Mouse (Mus musculus) adrenal gland, adult 18-20 months (tissue): ENCODE measurements around the gene Clec3a. TPM values are rescaled to one million over a fixed set of nuclear protein-coding genes. Genes with fewer than 3 reads are reported as not detected.

ENCODE experiments used
- DNase-seq, 2 experiments: peaks; one replicate each; pipeline ENCODE4 v3.0.0; 2021 to 2022; ENCODE audit warnings: low spot score in 2 of 2
- total RNA-seq, 2 experiments: library from RNA; stranded (reverse); gene quantifications; 1 replicate in 1 of 2; 2 replicates in 1 of 2; pipeline ENCODE4 v1.2.3; 2021

Clec3a gene
- total RNA-seq, 2 experiments from 2014 or later = not detected

DNA sequence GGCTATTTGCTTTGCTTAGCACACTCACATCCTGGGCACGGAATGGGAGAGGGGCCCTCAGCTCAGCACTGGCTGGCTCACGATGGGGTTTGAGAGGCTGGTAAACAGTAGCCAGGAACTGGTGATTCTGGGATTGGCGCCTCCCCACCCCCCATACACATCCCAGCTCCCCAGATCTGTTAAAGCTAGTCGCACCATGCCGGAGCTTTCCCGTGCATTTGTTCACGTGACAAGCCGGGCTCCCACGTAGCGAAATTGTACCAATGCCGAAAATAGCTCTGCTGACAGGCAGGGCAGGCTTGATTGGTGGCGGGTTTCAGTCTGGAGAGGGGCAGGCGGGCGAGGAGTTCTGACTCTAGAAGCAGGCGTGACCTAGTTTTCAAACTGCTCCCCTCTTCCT, 38.1 kb downstream of the Clec3a start:
- DNase-seq = no peak

DNA sequence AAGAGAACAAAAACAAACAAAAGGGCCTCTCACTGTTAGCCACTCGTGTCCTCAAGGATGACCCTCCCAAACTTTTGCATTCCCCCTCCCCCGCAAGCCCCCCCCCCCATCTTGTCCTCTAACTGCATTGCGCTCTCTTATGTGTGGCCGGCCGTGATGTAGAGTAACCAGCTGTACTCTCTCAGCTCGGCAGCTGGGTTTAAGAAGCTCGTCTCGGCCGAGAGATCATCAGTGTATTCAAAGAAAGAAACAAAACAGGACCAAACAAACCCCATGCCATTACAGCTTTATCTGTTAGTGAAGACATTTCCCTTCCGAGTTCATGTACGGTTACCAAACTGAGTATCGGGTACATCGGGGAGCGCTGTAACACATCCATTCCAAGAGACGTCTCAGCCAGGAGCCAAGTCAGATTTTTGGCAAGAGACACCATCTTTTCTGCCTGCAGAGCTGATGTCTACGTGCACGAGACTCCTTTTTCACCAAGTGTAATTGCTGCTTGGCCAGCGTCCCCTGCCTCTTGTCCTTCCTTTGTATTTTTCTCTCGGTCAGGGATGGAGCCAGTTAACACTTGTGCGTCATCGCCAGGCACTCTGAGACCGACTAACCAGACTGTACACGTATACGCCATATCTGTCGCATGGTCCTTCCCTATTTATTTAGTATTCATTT, 40.4 kb downstream of the Clec3a start:
- no peak for DNase-seq

DNA sequence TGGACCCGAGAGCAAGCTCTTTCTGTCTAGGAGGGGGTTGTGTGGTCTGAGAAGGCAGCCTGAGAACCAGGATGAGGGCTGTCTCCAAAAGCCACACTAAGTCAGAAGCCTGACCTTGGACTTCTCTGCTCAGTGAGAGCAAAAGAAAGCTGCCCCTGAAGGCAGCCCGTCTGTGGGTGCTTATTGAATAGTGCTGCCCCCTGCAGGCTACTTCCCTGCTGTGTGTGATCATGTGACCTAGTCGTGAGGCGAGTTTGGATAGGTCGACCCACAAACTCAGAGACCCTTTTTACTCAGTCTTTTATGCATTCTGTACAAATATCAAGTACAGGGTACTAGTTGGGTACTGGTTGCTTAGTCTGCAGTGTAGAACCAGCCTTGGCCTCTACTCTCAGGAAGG, 42.7 kb downstream of the Clec3a start:
- no peak for DNase-seq

DNA sequence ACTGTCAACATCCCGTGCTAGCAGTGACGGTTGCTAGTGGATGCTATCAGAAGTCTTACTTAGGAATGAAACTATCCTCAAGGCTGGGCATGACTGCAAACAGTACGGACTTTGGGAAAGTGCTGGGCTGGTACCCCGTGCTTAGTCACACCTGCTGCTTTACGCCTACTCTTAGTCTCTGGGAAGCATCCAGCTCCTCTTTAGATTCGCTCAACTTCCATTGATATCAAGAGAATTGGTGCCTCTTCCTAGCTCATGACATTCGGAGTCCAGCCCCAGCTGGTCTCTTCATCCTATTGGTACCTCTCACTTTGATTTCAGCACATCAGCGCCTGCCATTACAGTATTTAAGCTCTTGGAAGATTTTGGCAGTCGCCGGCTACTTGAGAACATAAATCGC, 44.7 kb downstream of the Clec3a start:
- DNase-seq = no peak

DNA sequence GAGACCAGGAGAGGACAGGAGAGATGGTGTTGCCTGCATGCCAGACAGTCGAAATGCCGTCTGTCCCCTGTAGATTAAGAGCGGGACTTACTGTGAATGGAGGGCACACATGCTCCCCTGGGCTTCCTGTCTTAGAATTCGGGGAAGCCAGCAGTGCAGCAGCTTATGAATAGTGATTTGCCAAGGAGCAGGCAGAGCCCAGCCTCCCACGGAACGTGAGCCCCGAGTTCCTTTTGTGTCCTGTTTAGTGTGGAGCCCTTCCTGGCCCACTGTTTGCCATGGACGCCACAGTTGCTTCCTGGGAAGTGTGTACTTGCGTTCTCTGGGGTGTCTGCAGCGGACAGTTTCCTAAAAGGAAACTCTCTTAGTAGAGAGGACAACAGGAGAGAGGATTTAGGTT, 45.4 kb downstream of the Clec3a start:
- DNase-seq = no peak

DNA sequence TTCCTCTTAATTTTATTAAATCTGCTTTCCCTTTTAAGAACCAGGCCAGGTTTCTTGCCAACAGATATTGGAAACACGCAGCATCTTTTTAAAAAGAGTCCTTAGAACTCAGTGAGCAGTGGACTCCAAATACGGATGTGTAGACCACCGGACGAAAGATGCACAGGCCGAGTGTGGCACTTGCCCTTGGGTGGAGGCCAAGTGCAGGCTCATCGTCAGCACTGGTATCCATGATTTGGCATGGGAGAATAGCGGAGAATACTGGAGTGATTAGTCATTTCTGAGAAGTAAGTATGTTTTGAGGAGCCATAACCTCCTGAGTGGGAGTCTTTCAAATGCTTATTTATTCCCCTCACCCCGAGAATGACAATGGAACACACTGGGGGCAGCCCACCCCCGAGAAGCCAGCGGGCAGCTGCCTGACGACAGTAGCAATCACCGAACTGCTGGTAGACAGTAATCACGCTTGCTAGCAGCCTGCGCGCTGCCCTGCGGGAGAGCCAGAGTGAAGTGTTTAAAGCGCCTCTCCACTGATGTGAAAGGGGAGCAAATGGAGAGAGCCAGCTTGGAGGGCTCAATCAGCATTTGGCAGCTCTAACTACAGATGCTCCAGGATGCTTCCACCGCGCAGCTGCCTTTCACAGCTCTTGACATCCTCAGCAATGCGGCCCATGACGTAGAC, 50.8 kb downstream of the Clec3a start:
- no peak for DNase-seq

DNA sequence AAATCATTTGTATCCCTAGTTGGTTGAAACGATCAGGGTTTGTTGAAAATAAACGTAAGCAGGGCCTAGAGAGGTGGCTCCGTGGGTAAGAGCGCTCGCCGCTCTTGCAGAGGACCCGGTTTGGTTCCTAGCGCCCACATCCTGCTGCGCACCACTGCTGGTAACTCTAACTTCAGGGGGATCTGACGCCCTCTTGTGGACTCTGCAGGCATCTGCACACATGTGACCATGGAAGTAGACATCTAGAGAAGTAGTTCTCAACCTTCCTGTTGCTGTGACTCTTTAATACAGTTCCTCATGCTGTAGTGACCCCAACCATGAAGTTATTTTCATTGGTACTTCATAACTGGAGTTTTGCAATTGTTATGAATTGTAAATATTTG, 51.3 kb downstream of the Clec3a start:
- DNase-seq = no peak

DNA sequence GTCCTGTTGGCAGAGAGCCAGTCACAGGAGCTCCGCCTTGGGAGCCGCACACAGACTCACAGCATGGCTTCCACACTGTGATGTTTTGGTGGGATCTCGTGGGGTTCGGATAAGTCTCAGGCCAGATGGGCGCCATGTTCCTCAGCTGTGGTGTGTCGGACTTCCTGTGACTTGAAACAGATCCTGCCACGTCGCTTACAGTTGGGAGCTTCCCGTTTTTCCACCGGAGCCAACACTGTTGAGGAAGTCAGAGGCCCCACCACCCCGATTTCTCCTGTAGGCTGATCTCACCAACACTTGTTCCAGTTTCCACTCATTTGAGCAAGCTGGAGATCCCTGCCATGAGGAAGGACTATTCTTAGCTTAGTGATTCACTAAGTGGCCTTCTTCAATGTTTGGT, 55.7 kb downstream of the Clec3a start:
- no peak for DNase-seq

Other genes starting within 250 kb of the Clec3a start
- gene Vat1l, start 212.5 kb upstream of the Clec3a start, total RNA-seq = 10 to 100 TPM; 13.4 to 15.9 TPM
- 10 to 100 TPM; 26.9 to 27.0 TPM for gene Wwox, start 21.6 kb downstream of the Clec3a start, total RNA-seq